Mouse (Mus musculus) 3134 (cell line): ENCODE results near the gene Amhr2.

Experiments used
- DNase-seq: peaks from one replicate; pipeline ENCODE4 v3.0.0-alpha.2; 2011; ENCODE audit warnings: low spot score; ENCODE audit not compliant: insufficient read length; ENCODE audit errors: extremely low read depth

Gene Amhr2

GRCm38 (mm10) chr15:102445146-102445545 lies at the start of gene Amhr2:
Amhr2 (plus strand) TSS chr15:102445367.
- DNase-seq, result no peak

GRCm38 (mm10) chr15:102398629-102399028 lies 46.5 kb upstream of the Amhr2 start:
- no peak for DNase-seq

GRCm38 (mm10) chr15:102399229-102400221 lies 45.6 kb upstream of the Amhr2 start:
- DNase-seq, result peak; percentile 94

GRCm38 (mm10) chr15:102400476-102401045 lies 44.6 kb upstream of the Amhr2 start:
- no peak for DNase-seq

GRCm38 (mm10) chr15:102401278-102401677 lies 43.9 kb upstream of the Amhr2 start:
- no peak for DNase-seq

- no peak for DNase-seq
Measured at GRCm38 (mm10) chr15:102402210-102402609, 43.0 kb upstream of the Amhr2 start.

GRCm38 (mm10) chr15:102404608-102405488 lies 40.3 kb upstream of the Amhr2 start:
- DNase-seq, result no peak

- DNase-seq, result peak; percentile 96
Measured at GRCm38 (mm10) chr15:102405489-102406195, 39.5 kb upstream of the Amhr2 start, which contains the start of gene Sp1. Sp1 (plus strand) TSS chr15:102406143.

- DNase-seq, result peak; percentile 90
Measured at GRCm38 (mm10) chr15:102406196-102406911, 38.8 kb upstream of the Amhr2 start.

GRCm38 (mm10) chr15:102406912-102407580 lies 38.1 kb upstream of the Amhr2 start:
- no peak for DNase-seq

- DNase-seq, result no peak
Measured at GRCm38 (mm10) chr15:102407681-102408557, 37.2 kb upstream of the Amhr2 start.

- no peak for DNase-seq
Measured at GRCm38 (mm10) chr15:102408558-102409130, 36.5 kb upstream of the Amhr2 start.

- no peak for DNase-seq
Measured at GRCm38 (mm10) chr15:102409286-102409685, 35.9 kb upstream of the Amhr2 start.

- no peak for DNase-seq
Measured at GRCm38 (mm10) chr15:102411077-102411476, 34.1 kb upstream of the Amhr2 start.

- no peak for DNase-seq
Measured at GRCm38 (mm10) chr15:102413687-102414086, 31.5 kb upstream of the Amhr2 start.

GRCm38 (mm10) chr15:102417524-102417923 lies 27.6 kb upstream of the Amhr2 start:
- no peak for DNase-seq

GRCm38 (mm10) chr15:102420986-102421385 lies 24.2 kb upstream of the Amhr2 start:
- DNase-seq, result no peak

GRCm38 (mm10) chr15:102421437-102421836 lies 23.7 kb upstream of the Amhr2 start:
- DNase-seq, result no peak
